Mouse (Mus musculus): Measurements from ENCODE around the gene 2010111I01Rik.

DNA sequence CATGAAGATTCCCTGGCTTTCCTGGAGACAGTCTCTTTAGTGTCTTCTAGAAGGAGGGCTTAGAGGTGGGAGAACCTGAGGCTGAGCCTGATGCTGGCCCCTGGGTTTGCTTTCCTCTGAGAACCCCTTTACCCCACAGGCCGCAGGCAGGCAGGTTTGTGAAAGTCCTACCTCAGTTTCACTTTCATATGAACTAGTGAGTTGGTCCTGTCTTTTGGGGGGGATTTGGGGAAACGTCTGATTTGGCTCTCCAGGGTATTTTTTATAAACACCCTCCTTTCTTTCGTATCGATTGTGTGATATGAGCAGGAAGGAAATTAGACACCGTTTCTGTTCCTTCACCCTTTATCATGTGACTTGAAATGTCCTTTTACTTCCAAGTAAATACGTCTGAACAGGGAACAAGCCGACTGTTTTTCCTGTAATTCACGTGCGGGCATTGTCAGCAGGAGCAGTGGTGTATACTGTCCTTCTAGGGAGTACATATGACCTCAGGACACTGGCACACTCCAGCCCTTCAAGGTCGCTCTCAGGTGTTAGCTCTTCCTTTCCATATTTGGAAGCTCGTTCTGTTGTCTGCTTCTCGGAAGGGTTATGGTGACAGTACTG lies 281.7 kb downstream of the 2010111I01Rik start:
- TF ChIP-seq CTCF (IDR thresholded peaks at IDR 0.05; ENCODE audit: control insufficient read depth, insufficient read depth, low read length) (no peak), POLR2A (IDR thresholded peaks at IDR 0.05; ENCODE audit: borderline replicate concordance, control insufficient read depth, low read depth, low read length) (no peak)
